Mouse (Mus musculus) hindbrain, postnatal 0 days (tissue): Measurements from ENCODE around the gene Gm28434. TPM values are rescaled to one million over a fixed set of nuclear protein-coding genes. Genes with fewer than 3 reads are reported as not detected.

Source experiments
- ATAC-seq: fragments of 200-750 bp; cut with Nextera tagmentation; 2 replicates; pipeline ENCODE4 v1.8.0; 2017; ENCODE audit warnings: mild to moderate bottlenecking, moderate TSS enrichment, moderate library complexity
- DNase-seq: peaks from one replicate; pipeline ENCODE4 v3.0.0-alpha.2; 2015; ENCODE audit warnings: low spot score
- H3K27ac ChIP-seq: fragments of 300-500 bp; sonication (generic); 2 replicates; pipeline ENCODE4 v1.5.1; 2014; ENCODE audit warnings: mild to moderate bottlenecking
- H3K27me3 ChIP-seq: fragments of 300-500 bp; sonication (generic); 2 replicates; pipeline ENCODE4 v1.6.1; 2014; ENCODE audit warnings: low read length, mixed read lengths; ENCODE audit not compliant: insufficient read depth
- H3K36me3 ChIP-seq: fragments of 300-500 bp; sonication (generic); 2 replicates; pipeline ENCODE4 v1.6.1; 2014; ENCODE audit warnings: low read length, mixed read lengths; ENCODE audit not compliant: insufficient read depth
- H3K4me1 ChIP-seq: fragments of 300-500 bp; sonication (generic); 2 replicates; pipeline ENCODE4 v1.6.1; 2014; ENCODE audit warnings: antibody characterized with exemption, low read length, mixed read lengths; ENCODE audit not compliant: insufficient read depth
- H3K4me2 ChIP-seq: fragments of 300-500 bp; sonication (generic); 2 replicates; pipeline ENCODE4 v1.6.1; 2014; ENCODE audit warnings: low read depth, mild to moderate bottlenecking, low read length, moderate library complexity, mixed read lengths
- H3K4me3 ChIP-seq: fragments of 300-500 bp; sonication (generic); 2 replicates; pipeline ENCODE4 v1.5.1; 2014; ENCODE audit warnings: low read length
- H3K9ac ChIP-seq: fragments of 300-500 bp; sonication (generic); replicated peaks from 2 replicates; pipeline ENCODE4 v1.6.1; 2014; ENCODE audit warnings: mild to moderate bottlenecking, low read length, moderate library complexity, mixed read lengths
- H3K9me3 ChIP-seq: fragments of 300-500 bp; sonication (generic); 2 replicates; pipeline ENCODE4 v1.6.1; 2016; ENCODE audit warnings: low read length, mixed read lengths
- CTCF ChIP-seq: IDR thresholded peaks from 2 replicates; pipeline ENCODE4 v1.5.1; 2016; ENCODE audit warnings: antibody characterized with exemption, control low read depth, low read depth
- WGBS: fragments of 180-500 bp; shearing (Covaris S2); extraction: QIAGEN DNeasy Blood & Tissue Kit; methylation state at CpG from one replicate; pipeline ENCODE4 v1.1.7; 2014; 5-methylcytosine and 5-hydroxymethylcytosine counted together
- polyA plus RNA-seq: library from polyadenylated mRNA; unstranded; fragments of >200 nt; fragmentation: Nextera tagmentation; extraction: Ambion mirVana; gene quantifications from 2 replicates; pipeline ENCODE4 v1.2.1, GENCODE M21; 2015
- total RNA-seq: library from RNA; depleted of rRNA; stranded (reverse); fragments of >200 nt; gene quantifications from 2 replicates; pipeline ENCODE4 v1.2.3, GENCODE M21; 2014; rRNA removed

Gm28434 gene
- total RNA-seq, result not detected in 2 replicates
- polyA plus RNA-seq, result 0.33 TPM in 1 of 2 replicates, not detected in the other

DNA sequence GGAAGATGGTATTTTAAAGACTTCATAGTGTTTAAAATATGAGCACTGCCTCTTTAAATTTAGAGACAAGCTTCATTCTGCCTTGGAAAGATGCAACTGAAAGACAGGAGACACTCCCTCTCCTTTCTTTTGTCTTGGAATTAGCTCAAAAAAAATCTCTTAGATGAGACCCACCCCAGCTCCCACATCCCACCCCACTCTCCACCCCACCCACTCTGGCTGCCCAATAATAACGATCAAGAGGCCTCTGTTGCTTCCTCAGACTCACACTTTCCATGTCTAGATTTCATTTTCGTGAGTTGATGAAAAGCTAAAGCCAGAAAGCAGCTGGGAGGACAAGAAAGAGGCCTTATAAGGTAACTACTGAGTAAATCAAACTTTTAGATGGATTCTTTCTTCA is at the start of gene Gm28434, which contains the start of gene 2310003L06Rik:
Gene Gm28434, plus strand, starts transcription at position 317 of the 400 bp plus-strand sequence.
Gene 2310003L06Rik, plus strand, starts transcription at position 259 of the 400 bp plus-strand sequence.
- 58% methylated on average over 2 of the region's 2 CpGs for WGBS
- H3K4me1 ChIP-seq, result no peaks in the 10 kb centered on the region
- no peak for TF ChIP-seq CTCF

DNA sequence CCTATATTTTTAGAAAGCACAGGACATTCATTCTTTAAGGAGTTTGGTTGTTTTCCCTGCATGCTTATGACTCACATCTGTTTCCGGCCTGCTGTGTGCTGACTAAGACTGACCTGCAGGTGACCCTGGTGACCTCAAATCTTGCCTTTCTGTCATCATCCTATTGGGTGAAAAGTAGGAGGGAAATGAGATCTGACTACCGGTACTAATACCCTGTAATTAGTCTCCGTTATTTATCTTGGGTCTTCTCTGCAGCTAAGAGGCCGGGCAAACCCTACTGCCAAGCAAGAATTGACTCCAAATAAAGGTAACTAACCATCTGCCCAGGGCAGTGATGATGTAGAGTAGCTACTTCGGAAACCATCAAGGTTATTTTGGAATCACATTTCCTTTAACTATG is 43.9 kb upstream of the Gm28434 start, which contains the start of gene Csn3:
Gene Csn3, plus strand, starts transcription at position 208 of the 400 bp plus-strand sequence.
- no peaks in the 10 kb centered on the region for H3K27me3 ChIP-seq
- 46% methylated on average over 5 of the region's 5 CpGs for WGBS

More for the DNA sequence above, at the start of gene Gm28434, which contains the start of gene 2310003L06Rik:
- no peak within 1 kb of the TSS for H3K27ac ChIP-seq
- no peaks in the 10 kb centered on the region for H3K27me3 ChIP-seq
- no peaks in the 10 kb centered on the region for H3K36me3 ChIP-seq
- H3K4me2 ChIP-seq, result no peak within 1 kb of the TSS
- H3K9ac ChIP-seq, result no peak within 1 kb of the TSS
- no peak within 1 kb of the TSS for H3K4me3 ChIP-seq
- DNase-seq (no peak), ATAC-seq (no peak)
- no peaks in the 10 kb centered on the region for H3K9me3 ChIP-seq

DNA sequence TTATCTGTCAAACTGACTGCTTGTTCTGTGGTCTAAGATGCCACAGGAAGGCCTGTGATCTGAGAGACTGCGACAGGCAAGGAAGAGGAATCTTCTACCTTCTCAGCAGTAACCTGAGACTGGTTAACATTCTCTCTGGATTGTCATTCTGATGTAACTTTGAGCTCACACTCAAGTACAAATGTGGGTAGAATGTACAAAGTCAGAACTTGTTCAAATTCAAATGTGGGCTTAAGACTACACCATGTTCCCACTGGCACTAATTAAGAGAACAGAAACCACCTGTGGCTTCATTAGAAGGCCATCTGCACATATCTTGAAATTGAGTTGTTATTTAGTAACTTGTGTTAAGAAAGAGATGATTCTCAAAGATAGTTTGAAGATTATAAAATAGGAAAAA is 37.7 kb upstream of the Gm28434 start:
- Histone ChIP-seq H3K36me3 (no peaks in the 10 kb centered on the region), H3K27me3 (no peaks in the 10 kb centered on the region), H3K4me3 (no peak overlapping the region), H3K4me2 (no peak overlapping the region), H3K9me3 (no peaks in the 10 kb centered on the region), H3K27ac (no peak overlapping the region), H3K4me1 (no peaks in the 10 kb centered on the region), H3K9ac (no peak overlapping the region)
- WGBS, result 54% methylated on average over 1 of the region's 1 CpGs
- no peak for DNase-seq
- no peak for TF ChIP-seq CTCF
- ATAC-seq, result no peak

More for the DNA sequence above, 43.9 kb upstream of the Gm28434 start, which contains the start of gene Csn3:
- no peak within 1 kb of the TSS for H3K27ac ChIP-seq
- TF ChIP-seq CTCF, result no peak
- H3K36me3 ChIP-seq, result no peaks in the 10 kb centered on the region
- no peaks in the 10 kb centered on the region for H3K4me1 ChIP-seq
- ATAC-seq (no peak), DNase-seq (no peak)
- H3K9me3 ChIP-seq, result no peaks in the 10 kb centered on the region
- H3K4me2 ChIP-seq, result no peak within 1 kb of the TSS
- H3K9ac ChIP-seq, result no peak within 1 kb of the TSS
- no peak within 1 kb of the TSS for H3K4me3 ChIP-seq

GRCm38 (mm10) chr5:87940752-87941151 is 28.6 kb upstream of the Gm28434 start:
- WGBS, result 35% methylated on average over 3 of the region's 3 CpGs
- H3K27ac ChIP-seq, result no peak overlapping the region
- H3K27me3 ChIP-seq, result no peaks in the 10 kb centered on the region
- DNase-seq, result peak; percentile 60
- no peak for ATAC-seq
- TF ChIP-seq CTCF, result peak; percentile 58
- no peaks in the 10 kb centered on the region for H3K4me1 ChIP-seq
- no peaks in the 10 kb centered on the region for H3K9me3 ChIP-seq
- H3K4me2 ChIP-seq, result no peak overlapping the region
- no peak overlapping the region for H3K4me3 ChIP-seq
- no peaks in the 10 kb centered on the region for H3K36me3 ChIP-seq
- H3K9ac ChIP-seq, result no peak overlapping the region

- TF ChIP-seq CTCF, result no peak
- Histone ChIP-seq H3K36me3 (no peaks in the 10 kb centered on the region), H3K27ac (no peak overlapping the region), H3K4me3 (no peak overlapping the region), H3K9me3 (no peaks in the 10 kb centered on the region), H3K4me2 (no peak overlapping the region), H3K27me3 (no peaks in the 10 kb centered on the region), H3K9ac (no peak overlapping the region), H3K4me1 (no peaks in the 10 kb centered on the region)
- no peak for ATAC-seq
- no peak for DNase-seq
Observed at GRCm38 (mm10) chr5:87942515-87942914, 26.8 kb upstream of the Gm28434 start.

GRCm38 (mm10) chr5:87951836-87952235 is 17.5 kb upstream of the Gm28434 start:
- H3K9ac ChIP-seq, result no peak overlapping the region
- no peak overlapping the region for H3K4me2 ChIP-seq
- no peak overlapping the region for H3K27ac ChIP-seq
- H3K9me3 ChIP-seq, result no peaks in the 10 kb centered on the region
- TF ChIP-seq CTCF, result no peak
- DNase-seq (no peak), ATAC-seq (no peak)
- no peaks in the 10 kb centered on the region for H3K36me3 ChIP-seq
- H3K4me3 ChIP-seq, result no peak overlapping the region
- H3K4me1 ChIP-seq, result no peaks in the 10 kb centered on the region
- no peaks in the 10 kb centered on the region for H3K27me3 ChIP-seq

DNA sequence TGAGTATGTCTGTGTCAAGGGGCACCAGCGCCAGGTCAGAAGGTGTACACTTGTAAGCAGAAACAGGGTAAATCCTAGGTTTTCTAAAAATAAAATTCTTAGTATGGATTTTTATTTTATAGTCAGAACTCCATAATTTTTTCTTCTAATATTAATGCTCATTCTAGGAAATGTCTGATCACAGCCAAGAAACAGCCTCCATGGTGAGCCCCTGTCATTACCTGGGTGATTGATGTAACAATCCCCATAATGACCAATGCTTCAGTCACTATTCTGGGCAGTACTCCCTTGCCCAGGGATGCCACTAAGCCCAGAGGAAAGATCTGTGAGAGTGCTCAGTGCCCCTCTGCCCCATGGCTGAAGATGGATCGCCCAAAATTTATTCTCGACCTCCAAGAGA is 9.8 kb downstream of the Gm28434 start, which contains the start of gene Cabs1:
Gene Cabs1, plus strand, starts transcription at position 301 of the 400 bp plus-strand sequence.
- Histone ChIP-seq H3K27ac (no peak within 1 kb of the TSS), H3K9me3 (no peaks in the 10 kb centered on the region), H3K4me3 (no peak within 1 kb of the TSS), H3K36me3 (no peaks in the 10 kb centered on the region), H3K27me3 (no peaks in the 10 kb centered on the region), H3K4me2 (no peak within 1 kb of the TSS), H3K9ac (no peak within 1 kb of the TSS), H3K4me1 (no peaks in the 10 kb centered on the region)
- no peak for TF ChIP-seq CTCF
- DNase-seq (no peak), ATAC-seq (no peak)
- 90% methylated on average over 3 of the region's 3 CpGs for WGBS
